Mouse (Mus musculus): ENCODE results near the gene Klk1b4. TPM values are rescaled to one million over a fixed set of nuclear protein-coding genes. Genes with fewer than 3 reads are reported as not detected.
"Not testable (repeated sequence)": the region's sequence is repeated elsewhere in the genome, so short reads cannot be mapped to it uniquely, and the experiment has no call there.

Klk1b4 gene
- not detected in 2 replicates for polyA plus RNA-seq (2015; fragmentation: Nextera tagmentation; extraction: Ambion mirVana)

DNA sequence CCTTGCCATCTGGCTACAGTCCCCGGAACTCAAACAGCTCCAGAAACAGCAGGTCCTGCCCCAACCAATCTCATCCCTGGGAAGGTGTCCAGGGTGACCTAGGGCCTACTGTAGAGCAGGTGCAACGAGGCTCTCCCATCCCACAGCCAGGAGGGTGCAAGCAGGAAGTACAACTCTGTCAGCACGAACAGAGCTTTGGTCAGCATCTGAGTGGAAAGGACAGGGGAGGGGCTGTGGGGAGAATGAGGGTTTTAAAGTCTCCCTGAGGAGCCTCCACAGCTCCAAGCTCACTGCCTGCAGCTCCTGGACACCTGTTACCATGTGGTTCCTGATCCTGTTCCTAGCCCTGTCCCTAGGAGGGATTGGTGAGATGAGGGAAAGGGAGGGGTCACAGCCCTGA lies at the start of gene Klk1b4:
TSS of gene Klk1b4 (plus strand) at position 301 of the 400 bp plus-strand sequence.
- not testable (repeated sequence) for H3K4me3 ChIP-seq; H3K9ac ChIP-seq (replicated peaks); H3K4me1 ChIP-seq; H3K36me3 ChIP-seq; ATAC-seq (replicated peaks); H3K4me2 ChIP-seq (replicated peaks); H3K27me3 ChIP-seq; H3K27ac ChIP-seq (replicated peaks); H3K9me3 ChIP-seq
- 48% methylated on average over 3 of the region's 3 CpGs for WGBS

DNA sequence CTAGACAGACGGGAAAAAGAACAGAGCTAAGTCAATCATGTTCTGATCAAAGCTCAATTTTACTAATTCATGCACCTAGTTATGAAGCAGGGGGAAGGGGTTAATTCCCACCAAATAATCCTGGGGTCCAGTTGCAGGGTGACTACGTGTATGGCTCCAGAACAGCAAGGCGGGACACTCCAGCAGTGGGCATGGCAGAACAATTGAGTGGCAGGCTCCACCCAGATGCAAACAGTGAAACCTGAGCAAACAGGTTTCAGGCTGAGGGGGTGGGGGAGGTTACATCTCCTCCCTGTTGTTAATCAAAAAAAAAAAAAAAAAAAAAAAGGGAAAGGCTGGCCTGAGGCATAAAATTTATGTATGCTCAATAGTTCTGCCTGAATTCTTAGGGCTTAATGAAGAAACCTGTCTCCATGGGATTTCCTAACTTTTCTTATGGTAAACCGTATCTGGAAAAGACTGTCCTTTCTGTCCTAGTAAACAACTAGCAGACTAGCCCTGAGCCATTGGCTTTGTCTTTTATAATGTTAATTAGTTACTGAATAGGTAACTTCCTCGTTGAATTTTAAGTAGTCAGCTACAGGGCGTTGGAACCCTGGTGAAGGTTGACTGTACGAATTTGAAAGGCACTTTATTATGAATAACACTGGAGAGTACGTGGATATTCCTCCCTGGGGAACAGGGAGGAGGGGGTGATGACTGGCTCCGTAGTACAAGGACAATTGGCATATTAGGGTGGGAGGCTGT lies 27.8 kb upstream of the Klk1b4 start:
- Histone ChIP-seq H3K4me2 (replicated peaks) (no peak overlapping the region), H3K9me3 (no peaks in the 10 kb centered on the region), H3K9ac (replicated peaks) (no peak overlapping the region), H3K27me3 (no peaks in the 10 kb centered on the region), H3K27ac (replicated peaks) (no peak overlapping the region), H3K4me3 (no peak overlapping the region), H3K4me1 (no peaks in the 10 kb centered on the region), H3K36me3 (no peaks in the 10 kb centered on the region)
- 19% methylated on average over 9 of the region's 9 CpGs for WGBS
- no peak for ATAC-seq (replicated peaks)

DNA sequence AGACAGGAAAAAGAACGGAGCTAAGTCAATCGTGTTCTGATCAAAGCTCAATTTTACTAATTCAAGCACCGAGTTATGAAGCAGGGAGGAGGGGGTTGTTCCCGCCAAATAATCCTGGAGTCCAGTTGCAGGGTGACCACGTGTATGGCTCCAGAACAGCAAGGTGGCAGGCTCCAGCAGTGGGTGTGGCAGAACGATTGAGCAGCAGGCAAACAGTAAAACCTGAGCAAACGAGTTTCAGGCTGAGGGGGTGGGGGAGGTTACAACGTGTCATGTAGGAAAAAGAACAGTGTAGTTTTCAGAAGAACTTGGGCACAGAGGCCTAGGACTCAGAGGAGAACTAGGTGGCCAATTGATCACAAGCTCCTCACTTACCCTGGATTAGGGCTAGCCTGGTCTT lies 20.7 kb upstream of the Klk1b4 start:
- H3K36me3 ChIP-seq; H3K27me3 ChIP-seq; H3K4me1 ChIP-seq; H3K27ac ChIP-seq (replicated peaks); H3K4me2 ChIP-seq (replicated peaks); H3K9ac ChIP-seq (replicated peaks); ATAC-seq (replicated peaks); H3K4me3 ChIP-seq; H3K9me3 ChIP-seq: not testable (repeated sequence)
- WGBS, result 71% methylated on average over 8 of the region's 8 CpGs

DNA sequence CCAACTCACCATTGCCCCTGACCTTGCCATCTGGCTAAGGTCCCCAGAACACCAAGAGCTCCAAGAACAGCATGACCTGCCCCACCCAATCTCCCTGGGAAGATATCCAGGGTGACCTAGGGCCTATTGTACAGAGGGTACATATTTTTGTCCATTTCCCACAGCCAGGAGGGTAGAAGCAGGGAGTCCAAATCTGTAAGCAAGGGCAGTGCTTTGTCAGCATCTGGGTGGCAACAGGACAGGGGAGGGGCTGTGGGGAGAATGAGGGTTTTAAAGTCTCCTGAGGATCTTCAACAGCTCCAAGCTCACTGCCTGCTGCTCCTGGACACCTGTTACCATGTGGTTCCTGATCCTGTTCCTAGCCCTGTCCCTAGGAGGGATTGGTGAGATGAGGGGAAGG lies 19.3 kb upstream of the Klk1b4 start, which contains the start of gene Klk1b24:
TSS of gene Klk1b24 (plus strand) at position 301 of the 400 bp plus-strand sequence.
- H3K9me3 ChIP-seq; H3K4me3 ChIP-seq; H3K36me3 ChIP-seq; H3K4me2 ChIP-seq (replicated peaks); H3K9ac ChIP-seq (replicated peaks); H3K27ac ChIP-seq (replicated peaks); H3K4me1 ChIP-seq; H3K27me3 ChIP-seq; ATAC-seq (replicated peaks): not testable (repeated sequence)

DNA sequence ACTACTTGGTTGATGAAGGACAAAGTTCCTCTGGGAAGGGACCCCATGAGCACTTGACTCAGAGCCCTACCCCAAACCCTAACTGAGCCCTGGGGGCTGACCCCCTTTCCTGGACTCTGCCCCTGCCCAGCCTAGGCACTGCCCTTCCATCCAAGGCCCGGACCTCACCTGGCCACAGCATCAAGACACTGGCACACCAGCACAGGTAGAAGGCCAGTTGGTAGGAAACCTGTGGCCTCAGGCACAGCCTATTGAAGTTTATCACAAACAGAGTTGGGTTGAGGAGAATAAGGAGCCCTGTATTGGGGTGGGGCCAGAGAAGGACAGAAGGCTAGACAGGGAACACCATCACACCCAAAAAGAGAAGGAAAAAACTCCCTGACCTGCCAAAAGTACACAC lies 13.8 kb upstream of the Klk1b4 start:
- not testable (repeated sequence) for ATAC-seq (replicated peaks); H3K4me1 ChIP-seq; H3K36me3 ChIP-seq; H3K27me3 ChIP-seq; H3K9ac ChIP-seq (replicated peaks); H3K27ac ChIP-seq (replicated peaks); H3K4me3 ChIP-seq; H3K9me3 ChIP-seq; H3K4me2 ChIP-seq (replicated peaks)
- 94% methylated on average over 1 of the region's 1 CpGs for WGBS

DNA sequence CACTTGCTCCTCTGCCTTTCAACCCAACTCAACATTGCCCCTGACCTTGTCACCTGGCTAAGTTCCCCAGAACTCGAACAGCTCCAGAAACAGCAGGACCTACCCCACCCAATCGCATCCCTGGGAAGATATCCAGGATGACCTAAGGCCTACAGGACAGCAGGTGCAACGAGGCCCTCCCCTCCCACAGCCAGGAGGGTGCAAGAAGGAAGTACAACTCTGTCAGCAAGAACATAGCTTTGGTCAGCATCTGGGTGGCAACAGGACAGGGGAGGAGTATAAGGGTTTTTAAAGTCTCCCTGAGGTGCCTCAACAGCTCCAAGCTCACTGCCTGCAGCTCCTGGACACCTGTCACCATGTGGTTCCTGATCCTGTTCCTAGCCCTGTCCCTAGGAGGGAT lies 9.3 kb upstream of the Klk1b4 start, which contains the start of gene Klk1b3:
TSS of gene Klk1b3 (plus strand) at position 301 of the 400 bp plus-strand sequence.
- H3K27me3 ChIP-seq, result no peaks in the 10 kb centered on the region
- no peaks in the 10 kb centered on the region for H3K4me1 ChIP-seq
- H3K9ac ChIP-seq (replicated peaks), result no peak within 1 kb of the TSS
- H3K4me2 ChIP-seq (replicated peaks), result no peak within 1 kb of the TSS
- no peaks in the 10 kb centered on the region for H3K36me3 ChIP-seq
- no peak within 1 kb of the TSS for H3K4me3 ChIP-seq
- no peaks in the 10 kb centered on the region for H3K9me3 ChIP-seq
- H3K27ac ChIP-seq (replicated peaks), result no peak within 1 kb of the TSS
- 67% methylated on average over 3 of the region's 3 CpGs for WGBS
- ATAC-seq (replicated peaks), result no peak

DNA sequence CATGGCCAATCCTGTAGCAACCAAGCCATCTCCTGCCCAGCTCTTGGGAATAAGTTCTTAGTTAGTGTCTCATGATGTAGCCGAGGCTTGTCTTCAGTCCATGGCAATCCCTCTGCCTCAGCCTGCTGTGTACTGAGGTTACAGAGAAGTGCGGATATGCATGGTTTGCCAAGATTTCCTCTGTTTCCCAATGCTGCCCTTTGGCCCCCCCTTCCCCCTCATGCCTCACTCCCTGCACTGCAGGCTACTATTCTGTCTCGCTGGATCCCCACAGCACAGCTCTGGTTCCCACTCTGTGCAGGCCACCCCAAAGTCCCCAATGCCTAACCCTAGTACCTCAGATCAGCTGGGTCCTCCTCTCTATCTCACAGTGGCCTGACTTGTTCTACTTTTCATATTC lies 1.1 kb downstream of the Klk1b4 start:
- ATAC-seq (replicated peaks), result no peak

DNA sequence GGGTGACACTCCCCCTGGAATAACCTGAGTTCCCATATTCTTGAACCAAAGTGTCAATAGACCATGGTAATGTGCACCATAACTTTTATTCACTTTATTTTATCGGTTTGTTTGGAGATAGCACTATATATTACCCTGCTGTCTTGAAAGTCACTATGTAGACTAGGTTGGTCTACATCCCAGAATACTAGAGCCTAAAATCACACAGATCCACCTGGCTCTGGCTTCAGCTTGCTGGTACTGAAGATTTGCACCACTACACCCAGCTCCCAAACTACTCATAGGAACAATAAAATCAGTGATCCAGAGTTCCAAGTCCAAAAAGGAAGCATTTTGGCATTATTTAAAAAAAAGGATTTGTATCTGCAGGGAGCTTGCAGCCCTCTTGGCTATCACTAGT lies 8.4 kb downstream of the Klk1b4 start, which contains the start of gene Klk1b5:
TSS of gene Klk1b5 (plus strand) at position 301 of the 400 bp plus-strand sequence.
- Histone ChIP-seq H3K27ac (replicated peaks) (no peak within 1 kb of the TSS), H3K9me3 (no peaks in the 10 kb centered on the region), H3K4me3 (no peak within 1 kb of the TSS), H3K27me3 (no peaks in the 10 kb centered on the region), H3K4me2 (replicated peaks) (no peak within 1 kb of the TSS), H3K9ac (replicated peaks) (no peak within 1 kb of the TSS), H3K36me3 (no peaks in the 10 kb centered on the region), H3K4me1 (no peaks in the 10 kb centered on the region)
- no peak for ATAC-seq (replicated peaks)
- 91% methylated on average over 1 of the region's 1 CpGs for WGBS

More for the DNA sequence above, 1.1 kb downstream of the Klk1b4 start:
- H3K27ac ChIP-seq (replicated peaks), result no peak overlapping the region
- H3K36me3 ChIP-seq, result no peaks in the 10 kb centered on the region
- no peaks in the 10 kb centered on the region for H3K27me3 ChIP-seq
- H3K9ac ChIP-seq (replicated peaks), result no peak overlapping the region
- no peak overlapping the region for H3K4me3 ChIP-seq
- H3K4me2 ChIP-seq (replicated peaks), result no peak overlapping the region
- no peaks in the 10 kb centered on the region for H3K4me1 ChIP-seq
- 84% methylated on average over 3 of the region's 3 CpGs for WGBS
- H3K9me3 ChIP-seq, result no peaks in the 10 kb centered on the region

DNA sequence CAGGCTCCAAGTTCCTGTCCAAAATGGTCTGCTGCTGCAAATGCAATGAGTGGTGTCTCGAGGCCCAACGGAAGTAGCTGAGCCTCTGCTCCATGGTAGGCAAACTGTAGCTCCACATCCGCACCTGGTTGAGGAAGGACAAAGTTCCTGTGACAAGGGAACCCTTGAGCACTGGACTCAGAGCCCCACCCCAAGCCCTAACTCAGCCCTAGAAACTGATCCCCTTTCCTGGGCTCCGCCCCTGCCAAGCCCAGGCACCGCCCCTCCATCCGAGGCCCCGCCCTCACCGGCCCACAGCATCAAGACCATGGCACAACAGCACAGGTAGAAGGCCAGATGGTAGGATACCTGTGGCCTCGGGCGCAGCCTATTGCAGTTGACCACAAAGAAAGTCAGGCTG lies 14.4 kb downstream of the Klk1b4 start:
- H3K27ac ChIP-seq (replicated peaks); H3K4me3 ChIP-seq; H3K9me3 ChIP-seq; H3K36me3 ChIP-seq; H3K4me2 ChIP-seq (replicated peaks); H3K9ac ChIP-seq (replicated peaks); H3K27me3 ChIP-seq; ATAC-seq (replicated peaks); H3K4me1 ChIP-seq: not testable (repeated sequence)
- 79% methylated on average over 10 of the region's 10 CpGs for WGBS

DNA sequence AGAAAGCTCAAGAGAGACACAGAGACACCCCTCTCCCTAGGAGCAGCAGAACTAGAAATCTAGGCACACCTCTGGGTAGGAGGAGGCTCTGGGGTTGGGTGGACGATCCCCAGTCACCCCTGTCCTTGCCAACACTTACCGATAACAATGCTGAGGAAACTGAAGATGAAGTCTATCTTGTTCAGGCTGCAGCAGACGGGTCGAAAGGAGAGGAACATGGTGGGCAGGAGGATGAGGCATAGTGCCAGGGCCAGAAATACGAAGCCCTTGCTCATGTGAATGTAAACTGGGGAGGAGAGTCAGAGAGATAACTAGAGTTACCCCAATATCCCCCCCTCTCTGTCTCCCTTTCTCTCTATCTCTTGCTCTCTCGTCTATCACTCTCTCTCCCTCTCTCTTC lies 15.1 kb downstream of the Klk1b4 start:
- not testable (repeated sequence) for H3K4me3 ChIP-seq; ATAC-seq (replicated peaks); H3K4me1 ChIP-seq; H3K27me3 ChIP-seq; H3K9ac ChIP-seq (replicated peaks); H3K36me3 ChIP-seq; H3K4me2 ChIP-seq (replicated peaks); H3K27ac ChIP-seq (replicated peaks); H3K9me3 ChIP-seq
- 83% methylated on average over 6 of the region's 6 CpGs for WGBS

DNA sequence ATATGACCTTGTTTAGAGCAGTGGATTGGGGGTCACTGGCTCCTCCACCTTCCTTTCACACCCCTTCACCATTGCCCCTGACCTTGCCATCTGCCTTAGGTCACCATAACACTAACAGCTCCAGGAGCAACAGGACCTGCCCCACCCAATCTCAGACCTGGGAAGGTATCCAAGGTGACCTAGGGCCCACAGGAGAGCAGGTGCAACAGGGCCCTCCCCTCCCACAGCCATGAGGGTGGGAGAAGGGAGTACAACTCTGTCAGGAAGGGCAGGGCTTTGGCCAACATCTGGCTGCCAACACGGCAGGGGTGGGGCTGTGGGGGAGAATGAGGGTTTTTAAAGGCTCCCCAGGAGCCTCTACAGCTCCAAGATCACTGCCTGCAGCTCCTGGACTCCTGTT lies 17.8 kb downstream of the Klk1b4 start, which contains the start of gene Klk1:
TSS of gene Klk1 (plus strand) at position 285 of the 400 bp plus-strand sequence.
- Histone ChIP-seq H3K27me3 (no peaks in the 10 kb centered on the region), H3K4me1 (no peaks in the 10 kb centered on the region), H3K4me2 (replicated peaks) (no peak within 1 kb of the TSS), H3K9ac (replicated peaks) (no peak within 1 kb of the TSS), H3K4me3 (no peak within 1 kb of the TSS), H3K27ac (replicated peaks) (no peak within 1 kb of the TSS), H3K9me3 (no peaks in the 10 kb centered on the region), H3K36me3 (no peaks in the 10 kb centered on the region)
- no peak for ATAC-seq (replicated peaks)
- 45% methylated on average over 1 of the region's 1 CpGs for WGBS

DNA sequence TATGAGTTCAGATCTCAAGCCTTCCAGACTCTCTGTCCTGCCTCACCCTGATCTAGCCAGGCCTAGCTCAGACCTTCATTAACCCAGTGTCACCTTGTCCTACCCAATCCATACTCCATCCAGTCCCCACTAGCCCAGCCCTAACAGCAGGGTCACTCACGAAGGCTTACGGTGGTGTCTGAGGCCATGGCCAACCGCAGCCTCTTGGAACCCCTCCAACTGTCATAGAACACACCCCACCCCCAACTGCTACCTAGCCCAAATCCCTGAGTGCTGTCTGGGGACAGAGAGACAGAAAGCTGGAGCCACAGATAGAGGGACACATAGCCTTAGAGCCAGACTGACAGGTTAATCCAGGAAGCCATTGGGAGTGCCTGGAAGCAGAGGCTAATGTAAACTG lies 28.7 kb downstream of the Klk1b4 start, which contains the start of gene Gm36864:
TSS of gene Gm36864 (plus strand) at position 269 of the 400 bp plus-strand sequence.
- H3K4me2 ChIP-seq (replicated peaks), result no peak within 1 kb of the TSS
- no peaks in the 10 kb centered on the region for H3K36me3 ChIP-seq
- no peaks in the 10 kb centered on the region for H3K4me1 ChIP-seq
- H3K9me3 ChIP-seq, result no peaks in the 10 kb centered on the region
- H3K27me3 ChIP-seq, result no peaks in the 10 kb centered on the region
- no peak within 1 kb of the TSS for H3K4me3 ChIP-seq
- no peak within 1 kb of the TSS for H3K27ac ChIP-seq (replicated peaks)
- no peak for ATAC-seq (replicated peaks)
- 68% methylated on average over 3 of the region's 3 CpGs for WGBS
- no peak within 1 kb of the TSS for H3K9ac ChIP-seq (replicated peaks)

DNA sequence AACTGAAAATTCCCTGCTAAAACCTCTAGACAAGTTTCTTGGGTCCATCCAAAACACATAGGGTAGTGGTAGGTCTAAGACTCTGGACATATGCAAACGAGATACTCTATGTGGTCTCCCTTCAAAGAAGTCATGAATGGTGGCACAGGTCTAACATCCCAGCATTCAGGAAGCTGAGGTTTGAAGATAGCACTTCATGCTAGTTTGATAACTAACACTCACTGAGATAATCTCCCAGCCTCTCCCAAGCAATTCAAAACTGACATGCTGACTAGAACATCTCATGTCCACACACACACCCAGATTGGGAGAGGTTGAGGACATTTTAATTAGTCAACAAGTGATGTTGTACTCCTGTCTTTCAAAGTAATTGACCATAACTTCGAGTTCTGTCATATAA lies 32.7 kb downstream of the Klk1b4 start:
- no peaks in the 10 kb centered on the region; the same call in 1 of the 2 replicates for H3K27me3 ChIP-seq
- no peak for ATAC-seq (replicated peaks)
- no peaks in the 10 kb centered on the region for H3K4me1 ChIP-seq

More for the DNA sequence above, 32.7 kb downstream of the Klk1b4 start:
- Histone ChIP-seq H3K4me3 (no peak overlapping the region), H3K9me3 (no peaks in the 10 kb centered on the region), H3K36me3 (no peaks in the 10 kb centered on the region), H3K27ac (replicated peaks) (no peak overlapping the region), H3K4me2 (replicated peaks) (no peak overlapping the region), H3K9ac (replicated peaks) (no peak overlapping the region)
- WGBS, result 51% methylated on average over 2 of the region's 2 CpGs

Data from forebrain, embryonic 15.5 days (tissue).